Mouse (Mus musculus) olfactory bulb, adult 2 months (tissue): ENCODE data around the gene Car12. TPM values are rescaled to one million over a fixed set of nuclear protein-coding genes. Genes with fewer than 3 reads are reported as not detected.
"Not testable (repeated sequence)": the region's sequence is repeated elsewhere in the genome, so short reads cannot be mapped to it uniquely, and the experiment has no call there.

Experiments used
- H3K27ac ChIP-seq: fragments of 200-500 bp; 2 replicates; pipeline ENCODE4 v1.5.1; 2012; ENCODE audit warnings: low read depth, low read length; ENCODE audit not compliant: insufficient read depth
- H3K4me1 ChIP-seq: fragments of 200-500 bp; 2 replicates; pipeline ENCODE4 v1.6.1; 2012; ENCODE audit warnings: low read length; ENCODE audit not compliant: control insufficient read depth, insufficient read depth
- H3K4me3 ChIP-seq: fragments of 200-500 bp; 2 replicates; pipeline ENCODE4 v1.5.1; 2012; ENCODE audit warnings: mild to moderate bottlenecking, low read depth, low read length, moderate library complexity; ENCODE audit not compliant: insufficient read depth
- CTCF ChIP-seq: fragments of 200-500 bp; IDR thresholded peaks from 2 replicates; pipeline ENCODE4 v1.5.1; 2012; ENCODE audit warnings: low read depth, mild to moderate bottlenecking, low read length, moderate library complexity; ENCODE audit not compliant: insufficient read depth
- POLR2A ChIP-seq: fragments of 200-500 bp; IDR thresholded peaks from 2 replicates; pipeline ENCODE4 v1.6.1; 2012; ENCODE audit warnings: mild to moderate bottlenecking, low read depth, low read length, moderate library complexity; ENCODE audit not compliant: insufficient read depth
- WGBS: fragments of 180-500 bp; shearing (Covaris S2); methylation state at CpG from one replicate; pipeline ENCODE4 v1.1.7; 2018; 5-methylcytosine and 5-hydroxymethylcytosine counted together
- polyA plus RNA-seq: library from polyadenylated mRNA; stranded (reverse); fragments of >200 nt; gene quantifications from 2 replicates; pipeline ENCODE4 v1.2.4, GENCODE M21; 2012; ENCODE audit warnings: low replicate concordance; ENCODE audit not compliant: missing spikeins, insufficient read depth, insufficient read length

Gene Car12
- polyA plus RNA-seq, 1 experiment, result not detected

DNA sequence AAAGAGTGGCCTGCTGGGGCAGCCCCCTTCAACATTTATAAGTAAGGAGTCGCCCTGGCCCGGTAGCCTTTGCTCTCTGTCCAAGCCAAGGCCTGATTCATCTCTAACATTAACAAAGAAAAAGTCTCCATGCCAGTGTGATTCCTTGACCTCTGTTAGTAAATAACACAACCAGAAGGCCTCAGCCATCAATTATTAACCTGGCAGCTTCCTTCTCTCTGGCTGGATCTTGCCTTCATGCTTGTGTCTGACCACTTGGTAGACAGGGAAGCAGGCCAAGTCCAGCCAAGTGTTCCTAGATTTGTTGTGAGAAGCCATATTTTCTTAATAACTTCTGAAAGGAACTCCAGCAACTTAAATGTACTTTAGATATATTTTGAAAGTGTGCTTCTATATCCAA, 23.1 kb downstream of the Car12 start:
- peaks cover 11% of the 10 kb centered on the region for H3K4me1 ChIP-seq
- H3K4me3 ChIP-seq, result no peak overlapping the region
- TF ChIP-seq CTCF (no peak), POLR2A (no peak)
- WGBS, result 88% methylated on average over 2 of the region's 2 CpGs
- H3K27ac ChIP-seq, result no peak overlapping the region

DNA sequence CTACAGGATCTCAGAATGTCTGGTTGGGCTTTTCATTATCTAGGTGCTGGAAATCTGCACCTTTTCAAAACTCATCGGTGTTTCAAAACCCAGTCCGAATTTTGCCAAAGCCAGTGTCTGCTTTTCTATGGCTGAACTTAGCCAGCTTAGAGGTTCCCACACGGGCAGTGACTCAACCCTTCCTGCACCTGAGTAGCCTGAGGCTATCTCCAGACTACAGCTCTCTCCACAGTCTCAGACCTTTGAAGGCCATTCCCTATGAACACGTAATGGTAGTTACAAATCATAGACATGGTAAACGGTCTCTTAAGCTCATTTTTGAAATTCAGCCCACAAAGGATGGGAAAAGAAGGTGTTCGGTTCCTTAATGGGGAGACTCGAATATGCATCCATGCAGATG, 26.0 kb downstream of the Car12 start:
- peaks cover 3% of the 10 kb centered on the region; the same call in 1 of the 2 replicates for H3K4me1 ChIP-seq
- 85% methylated on average over 7 of the region's 7 CpGs for WGBS
- TF ChIP-seq POLR2A (no peak), CTCF (no peak)
- H3K4me3 ChIP-seq, result no peak overlapping the region
- H3K27ac ChIP-seq, result no peak overlapping the region

DNA sequence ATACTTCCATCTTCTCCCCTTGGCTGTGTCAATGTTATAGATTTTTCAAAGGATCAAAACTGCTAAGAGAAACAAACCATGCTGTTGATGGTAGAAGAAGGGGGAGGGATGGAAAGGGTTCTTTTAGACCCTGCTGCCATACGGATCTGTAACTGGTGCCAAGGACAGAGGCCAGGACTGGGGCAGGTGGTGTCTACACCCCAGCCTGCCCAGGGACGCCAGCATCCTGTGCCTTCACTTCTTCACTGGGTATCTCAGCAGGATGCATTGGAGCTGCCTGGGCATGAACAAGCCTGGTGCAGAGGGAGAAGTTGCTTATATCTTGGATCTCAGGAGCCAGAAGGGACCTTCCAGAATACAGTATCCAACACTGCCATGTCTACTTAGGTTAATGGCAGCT, 31.0 kb downstream of the Car12 start:
- TF ChIP-seq CTCF, result no peak
- no peak for TF ChIP-seq POLR2A
- Histone ChIP-seq H3K4me3 (no peak overlapping the region), H3K4me1 (peaks cover 26% of the 10 kb centered on the region), H3K27ac (peak overlapping the region; percentile 31; the same call in 1 of the 2 replicates)
- 79% methylated on average over 2 of the region's 2 CpGs for WGBS

- H3K4me1 ChIP-seq, result peaks cover 42% of the 10 kb centered on the region
- TF ChIP-seq POLR2A (no peak), CTCF (no peak)
- 23% methylated on average over 15 of the region's 15 CpGs for WGBS
- peak overlapping the region; percentile 100 for H3K27ac ChIP-seq
- 0 out of 2 replicates have a peak overlapping the region, but pooled peaks have one; percentile 14 for H3K4me3 ChIP-seq
Observed at GRCm38 (mm10) chr9:66748390-66748789, 34.9 kb downstream of the Car12 start.

- WGBS, result 26% methylated on average over 6 of the region's 6 CpGs
- no peak for TF ChIP-seq CTCF
- no peak for TF ChIP-seq POLR2A
- Histone ChIP-seq H3K27ac (peak overlapping the region; percentile 47), H3K4me3 (no peak overlapping the region), H3K4me1 (peaks cover 27% of the 10 kb centered on the region)
Observed at GRCm38 (mm10) chr9:66752849-66753248, 39.4 kb downstream of the Car12 start.

GRCm38 (mm10) chr9:66760991-66761390, 47.5 kb downstream of the Car12 start:
- 86% methylated on average over 1 of the region's 1 CpGs for WGBS
- TF ChIP-seq CTCF, result no peak
- no peak for TF ChIP-seq POLR2A
- no peaks in the 10 kb centered on the region for H3K4me1 ChIP-seq
- no peak overlapping the region for H3K4me3 ChIP-seq
- no peak overlapping the region for H3K27ac ChIP-seq

- no peak for TF ChIP-seq CTCF
- H3K27ac ChIP-seq, result no peak overlapping the region
- no peaks in the 10 kb centered on the region for H3K4me1 ChIP-seq
- WGBS, result 81% methylated on average over 1 of the region's 1 CpGs
- H3K4me3 ChIP-seq, result no peak overlapping the region
Observed at GRCm38 (mm10) chr9:66768721-66769120, 55.2 kb downstream of the Car12 start.

DNA sequence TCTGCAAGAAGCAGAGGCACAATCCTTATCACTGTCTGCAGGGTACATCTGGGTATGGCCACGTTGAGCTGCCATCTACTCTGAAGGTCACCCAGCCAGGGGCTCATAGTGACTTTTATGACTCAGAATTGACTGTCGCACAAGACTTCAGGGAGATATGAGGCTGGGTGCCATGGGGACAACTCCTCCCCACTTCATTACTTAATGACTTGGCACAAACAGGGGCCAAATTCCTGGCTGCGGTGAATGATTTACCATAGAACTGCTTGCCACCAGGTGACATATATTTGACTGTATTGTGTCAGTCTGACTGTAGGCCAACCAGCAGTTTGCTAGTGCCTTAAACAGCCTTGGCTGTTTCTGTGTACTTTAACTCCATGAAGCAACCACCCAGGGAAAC, 55.8 kb downstream of the Car12 start:
- TF ChIP-seq POLR2A, result no peak
- no peak for TF ChIP-seq CTCF
- 71% methylated on average over 3 of the region's 3 CpGs for WGBS
- H3K27ac ChIP-seq, result no peak overlapping the region
- no peaks in the 10 kb centered on the region for H3K4me1 ChIP-seq
- H3K4me3 ChIP-seq, result no peak overlapping the region

GRCm38 (mm10) chr9:66770701-66771100, 57.2 kb downstream of the Car12 start:
- Histone ChIP-seq H3K4me3 (no peak overlapping the region), H3K4me1 (no peaks in the 10 kb centered on the region), H3K27ac (no peak overlapping the region)
- TF ChIP-seq POLR2A (no peak), CTCF (no peak)

DNA sequence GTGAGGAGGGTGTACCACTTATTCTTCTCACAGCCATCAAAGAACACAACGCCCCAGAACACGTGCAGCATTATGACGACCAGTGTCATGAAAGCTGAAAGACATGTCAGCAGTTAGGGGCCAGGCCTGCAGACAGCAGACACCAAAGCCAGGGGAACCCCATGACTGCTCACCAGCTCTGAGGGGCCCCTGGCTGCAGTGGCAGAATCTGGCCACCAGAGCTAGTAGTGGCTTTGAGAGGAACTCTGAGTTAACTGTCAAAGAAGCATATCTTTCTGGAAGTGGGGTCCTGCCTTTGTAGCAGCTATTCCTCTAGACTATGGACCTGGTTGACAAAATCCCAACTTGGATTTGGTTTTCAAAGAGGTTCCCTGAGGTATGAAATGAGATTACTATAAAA, 71.1 kb downstream of the Car12 start:
- H3K27ac ChIP-seq, H3K4me3 ChIP-seq, H3K4me1 ChIP-seq: not testable (repeated sequence)
- WGBS, result 88% methylated on average over 2 of the region's 3 CpGs
